Mouse (Mus musculus) bone marrow, adult 2 months (tissue): ENCODE data around the gene Fam227a. TPM values are rescaled to one million over a fixed set of nuclear protein-coding genes. Genes with fewer than 3 reads are reported as not detected.
"Not testable (repeated sequence)": the region's sequence is repeated elsewhere in the genome, so short reads cannot be mapped to it uniquely, and the experiment has no call there.

Source experiments
- H3K27ac ChIP-seq: fragments of 200-500 bp; 2 replicates; pipeline ENCODE4 v1.5.1; 2012; ENCODE audit warnings: low read depth, mild to moderate bottlenecking, control low read depth, inconsistent platforms, low read length; ENCODE audit not compliant: control insufficient read depth, poor library complexity, insufficient read depth
- H3K4me1 ChIP-seq: fragments of 200-500 bp; 2 replicates; pipeline ENCODE4 v1.6.1; 2011; ENCODE audit warnings: low read length; ENCODE audit not compliant: control insufficient read depth, insufficient read depth
- H3K4me3 ChIP-seq: fragments of 200-500 bp; replicated peaks from 2 replicates; pipeline ENCODE3; 2011; ENCODE audit warnings: mild to moderate bottlenecking, low read depth, low read length, control low read depth; ENCODE audit not compliant: control insufficient read depth
- CTCF ChIP-seq: fragments of 200-500 bp; IDR thresholded peaks from 2 replicates; pipeline ENCODE4 v1.5.1; 2011; ENCODE audit warnings: low read length, control low read depth; ENCODE audit not compliant: control insufficient read depth, insufficient read depth
- POLR2A ChIP-seq: fragments of 200-500 bp; IDR thresholded peaks from 2 replicates; pipeline ENCODE4 v1.6.1; 2011; ENCODE audit warnings: low read depth, mild to moderate bottlenecking, control low read depth, low read length, borderline replicate concordance; ENCODE audit not compliant: control insufficient read depth
- WGBS: fragments of 180-500 bp; shearing (Covaris S2); methylation state at CpG from one replicate; pipeline ENCODE4 v1.1.7; 2018; 5-methylcytosine and 5-hydroxymethylcytosine counted together
- polyA plus RNA-seq: library from polyadenylated mRNA; stranded (reverse); fragments of >200 nt; gene quantifications from 2 replicates; pipeline ENCODE4 v1.2.4, GENCODE M21; 2011; ENCODE audit warnings: low replicate concordance; ENCODE audit not compliant: missing spikeins, insufficient read depth, insufficient read length

The Fam227a gene
- polyA plus RNA-seq, 1 experiment = 8.5 TPM

- Histone ChIP-seq H3K4me3 (peak overlapping the region; percentile 49), H3K4me1 (no peaks in the 10 kb centered on the region; the same call in 1 of the 2 replicates), H3K27ac (peak overlapping the region; percentile 1)
- TF ChIP-seq CTCF = no peak
- WGBS = 13% methylated on average over 15 of the region's 15 CpGs
These were observed 27.5 kb upstream of the Fam227a start for GRCm38 (mm10) chr15:79686046-79686869.

- H3K4me1 ChIP-seq = no peaks in the 10 kb centered on the region; the same call in 1 of the 2 replicates
- WGBS = 16% methylated on average over 6 of the region's 6 CpGs
- TF ChIP-seq POLR2A = no peak
- no peak for TF ChIP-seq CTCF
- H3K27ac ChIP-seq = peak overlapping the region; percentile 54
- peak overlapping the region; percentile 36 for H3K4me3 ChIP-seq
These were observed 26.4 kb upstream of the Fam227a start for GRCm38 (mm10) chr15:79685141-79685641.

- 83% methylated on average over 6 of the region's 6 CpGs for WGBS
- H3K27ac ChIP-seq = peak overlapping the region; percentile 54; the same call in 1 of the 2 replicates
- H3K4me3 ChIP-seq = no peak overlapping the region
These were observed 25.9 kb upstream of the Fam227a start for GRCm38 (mm10) chr15:79684616-79685015.

GRCm38 (mm10) chr15:79683707-79684465, 25.1 kb upstream of the Fam227a start:
- Histone ChIP-seq H3K4me1 (no peaks in the 10 kb centered on the region; the same call in 1 of the 2 replicates), H3K27ac (0 out of 2 replicates have a peak overlapping the region, but pooled peaks have one; percentile 5), H3K4me3 (no peak overlapping the region)
- TF ChIP-seq CTCF (no peak), POLR2A (no peak)
- whole genome bisulfite sequencing = 64% methylated on average over 19 of the region's 19 CpGs

More at GRCm38 (mm10) chr15:79684616-79685015, 25.9 kb upstream of the Fam227a start:
- TF ChIP-seq CTCF (no peak), POLR2A (no peak)
- H3K4me1 ChIP-seq = no peaks in the 10 kb centered on the region; the same call in 1 of the 2 replicates

GRCm38 (mm10) chr15:79683146-79683545, 24.4 kb upstream of the Fam227a start:
- TF ChIP-seq CTCF (no peak), POLR2A (no peak)
- Histone ChIP-seq H3K4me1 (no peaks in the 10 kb centered on the region; the same call in 1 of the 2 replicates), H3K27ac (peak overlapping the region; percentile 49), H3K4me3 (peak overlapping the region; percentile 25)
- 47% methylated on average over 6 of the region's 6 CpGs for WGBS

GRCm38 (mm10) chr15:79681973-79682372, 23.2 kb upstream of the Fam227a start:
- Histone ChIP-seq H3K4me3 (no peak overlapping the region), H3K27ac (no peak overlapping the region), H3K4me1 (no peaks in the 10 kb centered on the region; the same call in 1 of the 2 replicates)
- TF ChIP-seq CTCF (no peak), POLR2A (no peak)
- 85% methylated on average over 4 of the region's 4 CpGs for WGBS

- H3K4me1 ChIP-seq = no peaks in the 10 kb centered on the region
- H3K27ac ChIP-seq = no peak overlapping the region
- H3K4me3 ChIP-seq = no peak overlapping the region
- TF ChIP-seq CTCF = no peak
- no peak for TF ChIP-seq POLR2A
- whole genome bisulfite sequencing = 86% methylated on average over 2 of the region's 2 CpGs
These were observed 19.2 kb upstream of the Fam227a start for GRCm38 (mm10) chr15:79677936-79678335.

GRCm38 (mm10) chr15:79671828-79672348, 13.1 kb upstream of the Fam227a start:
- peak overlapping the region; percentile 48 for H3K4me3 ChIP-seq
- not testable (repeated sequence) for H3K27ac ChIP-seq, H3K4me1 ChIP-seq
- 71% methylated on average over 11 of the region's 11 CpGs for WGBS
